Mouse (Mus musculus): ENCODE data around the gene Cort.
"Not testable (repeated sequence)": the region's sequence is repeated elsewhere in the genome, so short reads cannot be mapped to it uniquely, and the experiment has no call there.

Gene Cort

DNA sequence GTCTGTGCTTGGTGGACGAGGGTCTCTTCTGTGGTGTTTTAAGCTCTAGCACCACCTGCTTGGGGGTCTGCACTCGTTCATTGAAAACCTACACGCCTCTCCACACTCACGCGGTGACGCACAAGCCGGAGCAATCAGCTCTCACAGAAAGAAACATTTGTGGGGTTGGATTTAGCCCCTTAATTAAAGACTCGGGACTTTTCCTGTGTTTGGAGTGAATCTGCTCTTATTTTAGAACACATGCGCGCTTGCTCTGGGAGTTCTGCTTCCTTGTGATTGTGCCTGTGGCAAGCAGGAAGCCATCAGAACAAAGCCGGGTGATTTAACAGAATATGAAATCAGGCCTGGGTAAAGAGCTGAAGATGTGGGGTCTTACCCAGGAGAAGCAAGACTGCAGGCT, at the start of gene Cort:
Cort (minus strand) TSS at position 101 of the 400 bp plus-strand sequence.
- no peak for DNase-seq (ENCODE audit: low spot score)

GRCm38 (mm10) chr4:149173661-149174060, 47.1 kb upstream of the Cort start:
- DNase-seq (ENCODE audit: low spot score): no peak

- peak; percentile 58 for DNase-seq (ENCODE audit: low spot score)
These were observed 46.1 kb upstream of the Cort start for GRCm38 (mm10) chr4:149172666-149173065.

DNA sequence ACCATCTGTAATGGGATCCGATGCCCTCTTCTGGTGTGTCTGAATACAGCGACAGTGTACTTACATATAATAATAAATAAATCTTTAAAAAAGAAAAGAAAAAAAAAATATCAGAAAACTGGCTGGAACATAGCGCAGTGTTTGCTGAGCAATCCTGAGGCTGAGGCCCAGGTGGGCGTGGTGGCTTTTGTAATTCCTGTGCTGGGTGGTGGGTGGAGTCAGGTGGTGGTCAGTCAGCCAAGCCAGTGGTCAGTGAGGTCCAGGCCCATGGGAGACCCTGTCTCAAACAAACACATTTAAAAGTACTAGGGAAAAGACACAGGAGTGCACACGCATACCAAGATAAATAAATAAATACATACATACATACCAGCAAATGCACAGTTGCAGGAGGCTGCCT, 45.5 kb upstream of the Cort start:
- DNase-seq (ENCODE audit: low spot score): peak; percentile 78

DNA sequence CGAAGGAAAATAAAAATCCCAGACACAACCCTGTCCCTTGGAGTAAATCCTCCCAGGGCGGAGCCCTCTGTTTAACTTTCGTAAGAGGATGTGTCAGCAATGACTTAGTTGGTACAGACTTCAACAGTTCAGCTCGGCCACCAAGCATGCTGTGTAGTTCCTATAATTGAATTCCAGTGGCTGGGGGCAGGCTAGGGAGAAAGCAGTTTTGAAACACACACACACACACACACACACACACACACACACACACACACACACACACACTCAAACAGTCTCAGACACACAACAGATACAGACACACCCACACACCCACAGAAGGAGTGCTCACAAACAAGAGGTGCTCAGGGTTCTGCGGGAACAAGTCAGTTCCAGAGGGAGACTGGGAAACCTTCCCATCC, 45.0 kb upstream of the Cort start:
- no peak for DNase-seq (ENCODE audit: low spot score)

DNA sequence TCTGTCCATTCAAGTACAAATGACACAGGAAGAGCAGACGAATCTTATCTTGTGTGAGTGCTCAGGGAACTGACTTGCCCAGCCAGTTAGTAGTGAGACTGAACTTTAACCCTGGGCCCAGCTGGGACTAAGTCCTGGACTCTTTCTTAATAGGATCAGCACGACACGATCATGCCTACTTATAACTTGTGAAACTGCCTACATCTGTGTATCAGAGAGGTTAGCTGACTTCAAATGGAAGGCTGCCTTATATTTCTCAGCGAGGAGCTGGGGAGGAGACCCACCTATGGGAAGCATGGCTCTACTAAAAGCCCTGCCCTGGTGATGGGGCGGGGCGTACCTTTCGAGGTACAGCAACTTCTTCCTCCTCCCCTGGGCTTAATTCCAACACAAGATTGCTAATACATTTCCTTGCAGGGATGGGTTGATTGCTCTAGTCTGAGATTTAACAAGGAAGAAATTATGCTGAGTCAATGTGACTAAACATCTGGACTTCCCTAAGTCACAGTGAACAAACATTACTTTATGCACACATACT, 43.9 kb upstream of the Cort start:
- DNase-seq (ENCODE audit: low spot score): no peak

DNA sequence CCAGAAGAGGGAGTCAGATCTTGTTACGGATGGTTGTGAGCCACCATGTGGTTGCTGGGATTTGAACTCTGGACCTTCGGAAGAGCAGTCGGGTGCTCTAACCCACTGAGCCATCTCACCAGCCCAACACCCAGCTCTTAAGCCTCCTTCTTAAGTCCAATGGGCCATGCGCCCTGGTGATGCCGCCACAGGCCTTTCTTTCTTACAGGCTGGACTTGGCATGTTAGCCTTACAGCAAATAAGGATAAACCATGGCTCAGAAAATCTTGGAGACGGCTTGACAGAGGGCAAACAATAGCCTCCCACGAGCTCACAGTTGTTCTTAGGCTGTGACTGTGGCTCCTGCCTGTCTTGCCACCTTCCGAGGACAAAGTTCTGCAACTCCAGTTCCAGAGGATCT, 43.4 kb upstream of the Cort start:
- not testable (repeated sequence) for DNase-seq (ENCODE audit: low spot score)

GRCm38 (mm10) chr4:149168016-149168415, 41.5 kb upstream of the Cort start:
- DNase-seq (ENCODE audit: low spot score): no peak

DNA sequence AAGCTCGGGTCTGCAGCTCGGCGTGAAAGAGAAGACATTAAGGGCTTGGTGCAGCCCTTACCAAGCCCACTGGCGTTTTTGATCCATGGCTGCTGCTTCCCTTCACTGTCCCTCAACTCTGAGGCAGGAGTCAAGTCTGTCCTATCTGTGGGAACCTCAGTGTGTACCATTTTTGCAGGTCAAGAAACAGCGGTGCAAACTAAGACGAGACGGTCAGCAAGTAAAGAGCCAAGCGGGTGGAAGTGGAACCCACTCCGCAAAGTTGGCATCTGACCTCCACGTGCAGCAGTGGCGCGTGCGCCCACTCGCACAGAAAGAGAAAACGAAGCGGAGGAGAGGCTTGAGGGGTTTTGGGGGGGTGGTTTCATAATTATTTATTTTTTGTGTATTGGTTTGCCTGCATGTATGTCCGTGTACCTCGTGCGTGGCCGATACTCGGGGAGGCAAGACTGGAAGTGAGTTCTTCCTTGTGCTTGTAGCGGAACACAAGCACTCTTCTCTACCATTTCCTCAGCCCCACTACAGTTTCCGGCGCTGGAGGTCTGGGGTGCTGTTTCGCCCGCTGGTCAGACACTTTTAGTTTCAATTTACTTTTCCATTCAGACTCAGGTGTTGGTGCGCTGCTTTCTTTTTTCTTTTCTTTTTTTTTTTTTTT, 40.5 kb upstream of the Cort start:
- DNase-seq (ENCODE audit: low spot score): peak; percentile 58

DNA sequence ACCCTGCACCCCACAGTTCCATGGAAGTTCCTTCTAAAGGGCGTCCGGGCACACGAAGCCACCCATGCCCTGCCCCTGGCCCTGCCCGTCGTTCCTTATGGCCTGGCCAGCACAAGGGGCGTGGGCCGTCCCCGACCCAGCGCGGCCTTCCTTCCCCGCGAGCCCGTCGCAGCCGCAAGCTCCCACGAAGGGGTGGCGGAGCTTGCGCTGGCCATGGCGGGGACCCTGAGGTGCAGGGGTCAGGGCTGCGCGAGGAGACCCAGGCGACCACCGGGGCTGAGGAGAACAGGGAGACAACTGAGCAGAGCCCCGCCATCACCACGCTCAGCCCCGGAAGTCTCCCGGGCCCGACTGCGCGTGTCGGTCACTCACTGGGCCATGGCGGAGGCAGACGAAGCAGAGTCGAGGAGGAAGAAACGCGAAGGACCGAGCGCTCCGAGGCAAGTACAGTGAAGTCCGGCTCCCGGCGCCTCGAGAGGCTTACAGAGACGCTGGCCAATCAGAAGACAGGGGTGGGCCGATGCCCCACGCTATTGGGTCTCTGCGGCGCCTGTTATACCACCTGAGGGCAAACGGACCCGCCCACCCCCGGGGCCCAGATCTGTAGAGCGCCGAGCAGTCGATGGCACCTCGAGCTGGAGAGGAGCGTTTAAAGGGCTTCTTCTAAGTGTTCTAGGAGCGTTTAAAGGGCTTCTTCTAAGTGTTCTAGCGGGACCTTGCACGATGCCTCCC, 39.8 kb upstream of the Cort start, which contains the start of gene Pgd:
Pgd (minus strand) TSS at position 557 of the 732 bp plus-strand sequence.
- peak; percentile 98 for DNase-seq (ENCODE audit: low spot score)

DNA sequence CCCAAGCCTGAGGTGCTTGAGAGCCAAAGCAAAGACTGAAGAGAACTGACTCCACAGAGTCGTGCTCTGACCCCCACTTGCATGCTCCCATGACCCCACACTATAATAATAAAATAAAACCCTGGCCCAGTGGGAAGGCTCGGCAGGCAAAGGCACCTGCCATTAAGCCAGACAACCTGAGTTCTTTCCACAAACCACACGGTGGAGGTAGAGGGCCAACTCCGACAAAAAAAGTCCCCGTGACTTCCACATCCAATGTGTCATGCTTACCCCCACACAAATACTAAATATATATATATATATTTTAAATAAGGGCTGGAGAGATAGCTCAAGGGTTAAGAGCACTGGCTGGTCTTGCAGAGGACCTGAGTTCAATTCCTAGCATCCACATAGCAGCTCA, 37.6 kb upstream of the Cort start:
- no peak for DNase-seq (ENCODE audit: low spot score)

GRCm38 (mm10) chr4:149163196-149163595, 36.6 kb upstream of the Cort start:
- DNase-seq (ENCODE audit: low spot score): no peak

DNA sequence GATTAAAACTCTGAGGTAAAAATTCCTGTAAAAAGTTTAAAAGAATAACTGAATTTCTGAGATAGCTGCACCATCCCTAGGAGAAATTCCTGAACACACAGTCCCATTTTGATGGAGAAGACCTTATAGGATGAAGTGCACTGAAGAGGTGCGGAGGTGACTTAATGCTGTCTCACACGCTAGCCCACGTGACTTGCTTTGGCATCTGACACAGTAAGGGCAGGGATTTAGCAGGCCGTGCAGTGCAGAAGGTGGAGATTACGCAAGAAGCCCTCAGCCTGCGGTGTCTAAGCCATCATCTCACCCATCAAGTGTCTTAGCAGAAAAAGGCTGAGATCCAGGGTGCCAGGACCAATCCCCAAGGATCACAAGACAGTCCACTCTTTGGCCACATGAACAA, 34.6 kb upstream of the Cort start:
- no peak for DNase-seq (ENCODE audit: low spot score)

GRCm38 (mm10) chr4:149159891-149160290, 33.3 kb upstream of the Cort start:
- DNase-seq (ENCODE audit: low spot score): no peak

DNA sequence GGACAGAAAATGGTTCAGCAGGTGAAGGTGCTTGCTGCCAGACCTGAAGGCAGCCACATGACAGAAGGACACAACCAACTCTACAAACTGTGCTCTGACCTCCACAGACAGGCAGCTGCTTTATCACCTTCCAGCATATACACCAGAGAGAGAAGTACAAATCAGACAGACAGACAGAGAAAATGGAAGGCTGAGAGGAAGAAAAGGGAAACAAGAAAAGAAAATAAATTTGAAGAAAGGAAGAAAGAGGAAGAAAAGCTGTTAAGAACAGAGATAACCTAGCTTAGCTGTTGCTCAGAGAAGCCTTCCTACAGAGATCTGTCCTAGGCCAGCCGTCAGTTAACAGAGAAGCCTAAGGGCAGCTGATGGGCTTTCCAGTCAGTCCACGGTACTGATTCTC, 32.6 kb upstream of the Cort start:
- no peak for DNase-seq (ENCODE audit: low spot score)

DNA sequence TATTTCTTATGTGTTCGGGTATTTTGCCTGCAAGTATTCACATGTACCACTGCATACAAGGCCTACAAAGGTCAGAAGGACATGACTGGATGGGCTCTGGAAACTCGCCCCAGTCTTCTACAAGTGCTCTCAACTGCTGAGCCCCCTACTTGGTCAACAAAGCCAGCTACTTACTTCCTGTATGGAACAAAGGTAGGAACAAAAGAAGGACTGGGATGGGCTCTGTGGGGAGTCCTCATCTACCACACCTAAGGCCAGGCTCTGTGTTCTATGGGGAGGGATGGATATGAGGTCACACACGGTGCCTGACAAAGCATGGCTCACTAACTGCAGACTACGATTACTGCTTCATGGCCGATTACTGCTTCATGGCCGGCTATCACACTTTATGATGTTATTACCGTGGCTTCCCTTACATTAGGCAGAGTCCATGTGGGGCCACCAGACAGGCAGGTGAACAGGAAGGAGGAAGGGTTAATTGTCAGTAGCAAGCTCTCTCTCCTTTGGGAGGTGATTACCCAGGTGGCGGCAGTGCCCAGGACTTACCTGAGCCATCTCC, 30.9 kb upstream of the Cort start:
- DNase-seq (ENCODE audit: low spot score): no peak

- no peak for DNase-seq (ENCODE audit: low spot score)
These were observed 29.1 kb upstream of the Cort start for GRCm38 (mm10) chr4:149155711-149156110.

- DNase-seq (ENCODE audit: low spot score): no peak
These were observed 28.3 kb upstream of the Cort start for GRCm38 (mm10) chr4:149154859-149155258.

- no peak for DNase-seq (ENCODE audit: low spot score)
These were observed 24.2 kb upstream of the Cort start for GRCm38 (mm10) chr4:149150721-149151120.

GRCm38 (mm10) chr4:149150256-149150655, 23.7 kb upstream of the Cort start:
- DNase-seq (ENCODE audit: low spot score): no peak

GRCm38 (mm10) chr4:149149611-149150010, 23.0 kb upstream of the Cort start:
- no peak for DNase-seq (ENCODE audit: low spot score)

DNA sequence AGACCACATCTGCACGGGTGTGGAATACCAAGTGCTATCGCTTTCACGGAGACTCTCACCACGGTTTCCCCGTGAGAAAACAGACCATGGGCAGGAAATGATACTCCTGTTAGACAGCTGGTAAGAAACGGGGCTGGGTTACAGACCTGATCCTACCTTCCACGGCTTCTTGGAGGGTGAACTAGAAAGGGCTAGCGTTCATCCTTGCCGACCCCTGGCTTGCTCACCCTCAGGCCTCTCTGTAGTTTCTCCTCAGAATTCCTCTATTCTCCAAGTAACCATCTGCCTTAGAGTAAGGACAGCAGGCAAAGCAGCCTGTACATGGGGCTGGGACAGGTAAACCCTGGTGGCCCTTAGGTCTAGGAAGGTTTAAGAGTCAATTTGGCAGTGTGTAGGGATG, 22.6 kb upstream of the Cort start:
- no peak for DNase-seq (ENCODE audit: low spot score)

- DNase-seq (ENCODE audit: low spot score): no peak
These were observed 21.5 kb upstream of the Cort start for GRCm38 (mm10) chr4:149148084-149148483.

Data from testis, postnatal 10 days (tissue).